Mouse (Mus musculus): Measurements from ENCODE around the gene Mslnl. TPM values are rescaled to one million over a fixed set of nuclear protein-coding genes. Genes with fewer than 3 reads are reported as not detected.
A peak's percentile ranks its signal among the peaks of the same experiment; 100 is the strongest.

The Mslnl gene
- total RNA-seq (2017) = not detected in 2 replicates

- ATAC-seq (replicated peaks; ENCODE audit: low read depth, poor library complexity, severe bottlenecking) = no peak
Observed at GRCm38 (mm10) chr17:25735745-25736144, at the start of gene Mslnl. Mslnl (plus strand) TSS chr17:25736042.

DNA sequence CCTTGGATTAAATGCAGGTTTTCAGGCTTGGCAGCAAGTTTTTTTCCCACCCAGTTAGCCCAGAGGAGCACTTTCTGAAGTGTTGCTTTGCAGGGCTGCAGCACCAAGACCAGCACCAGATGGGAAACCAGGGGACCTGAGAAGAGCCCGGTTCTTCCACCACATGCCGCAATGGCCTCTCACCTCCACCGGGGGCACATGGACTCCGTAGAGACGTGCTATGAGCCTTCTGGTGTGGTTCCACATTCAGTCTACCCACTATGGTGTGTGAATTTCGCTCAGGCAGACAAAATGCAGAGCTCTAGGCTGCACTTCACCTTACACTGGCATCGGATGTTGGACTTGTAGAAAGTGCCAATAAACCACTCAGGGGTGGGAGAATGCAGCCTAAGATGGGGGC is 49.5 kb upstream of the Mslnl start:
- ATAC-seq (replicated peaks; ENCODE audit: low read depth, poor library complexity, severe bottlenecking) = peak; percentile 58; the same call in 1 of the 2 replicates

- no peak for ATAC-seq (replicated peaks; ENCODE audit: low read depth, poor library complexity, severe bottlenecking)
Observed at GRCm38 (mm10) chr17:25688922-25689321, 46.9 kb upstream of the Mslnl start.

GRCm38 (mm10) chr17:25696263-25696662 is 39.6 kb upstream of the Mslnl start:
- no peak for ATAC-seq (replicated peaks; ENCODE audit: low read depth, poor library complexity, severe bottlenecking)

DNA sequence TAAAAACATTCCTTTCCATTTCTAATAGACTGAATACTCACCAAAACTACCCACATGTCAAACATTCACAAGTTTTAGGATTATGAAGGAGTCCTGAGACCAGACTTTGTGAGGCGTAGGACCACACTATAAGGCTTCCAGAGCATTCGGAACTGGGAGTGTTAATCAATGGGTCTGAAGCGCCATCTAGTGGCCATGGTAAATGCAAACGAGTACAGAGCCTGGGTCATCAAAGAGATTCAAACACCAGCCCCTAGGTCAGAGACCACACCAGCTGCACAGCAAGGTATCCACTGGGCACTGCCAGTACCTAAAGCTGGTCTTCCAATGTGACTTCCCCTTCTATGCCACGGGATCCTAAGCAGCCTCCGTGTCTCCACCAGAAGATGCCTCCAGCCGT is 37.4 kb upstream of the Mslnl start:
- peak; percentile 85 for ATAC-seq (replicated peaks; ENCODE audit: low read depth, poor library complexity, severe bottlenecking)

DNA sequence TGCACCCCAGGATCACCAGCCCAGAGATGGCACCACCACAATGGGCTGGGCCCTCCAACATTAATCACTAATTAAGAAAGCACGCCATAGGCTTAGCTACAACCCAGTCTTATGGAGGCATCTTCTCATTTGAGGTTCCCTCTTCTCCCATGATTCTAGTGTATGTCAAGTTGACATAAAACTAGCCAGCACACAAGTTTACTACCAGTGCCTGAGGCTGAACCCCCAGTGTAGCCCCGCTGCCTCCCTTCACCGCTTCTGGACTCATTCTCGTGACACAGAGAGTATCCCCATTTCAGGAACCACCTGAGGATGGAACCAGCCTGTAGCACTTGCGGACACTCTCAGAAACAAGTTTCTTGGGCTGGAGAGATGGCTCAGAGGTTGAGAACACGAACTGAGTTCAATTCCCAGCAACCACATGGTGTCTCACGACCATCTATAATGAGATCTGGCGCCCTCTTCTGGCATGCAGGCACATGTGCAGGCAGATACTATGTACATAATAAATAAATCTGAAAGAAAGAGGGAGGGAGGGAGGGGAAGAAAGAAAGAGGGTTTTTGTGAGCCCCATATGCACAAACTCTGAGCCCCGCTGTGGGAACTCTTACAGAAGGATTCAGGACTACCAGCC is 34.9 kb upstream of the Mslnl start:
- no peak for ATAC-seq (replicated peaks; ENCODE audit: low read depth, poor library complexity, severe bottlenecking)

GRCm38 (mm10) chr17:25709994-25710393 is 25.8 kb upstream of the Mslnl start:
- no peak for ATAC-seq (replicated peaks; ENCODE audit: low read depth, poor library complexity, severe bottlenecking)

DNA sequence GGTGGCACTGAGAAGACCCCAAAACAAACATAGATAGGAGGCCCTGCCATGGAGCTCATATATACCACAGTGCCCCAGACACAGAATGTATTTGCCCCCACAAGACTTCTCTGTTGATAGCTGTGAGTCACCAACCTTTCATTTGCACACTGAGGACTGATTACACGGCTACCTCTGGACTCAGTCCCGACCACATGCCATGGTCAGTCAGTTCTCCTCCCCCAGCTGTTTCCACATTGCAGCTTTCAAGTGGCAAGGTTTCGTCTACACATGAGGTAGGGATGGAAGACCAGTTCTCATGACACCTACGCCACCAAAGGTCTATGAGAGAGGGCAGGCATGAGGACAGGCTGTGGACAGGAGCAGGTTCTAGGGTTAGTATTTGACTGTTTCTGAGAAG is 24.7 kb upstream of the Mslnl start:
- ATAC-seq (replicated peaks; ENCODE audit: low read depth, poor library complexity, severe bottlenecking) = no peak

- no peak for ATAC-seq (replicated peaks; ENCODE audit: low read depth, poor library complexity, severe bottlenecking)
Observed at GRCm38 (mm10) chr17:25715627-25716026, 20.2 kb upstream of the Mslnl start.

- ATAC-seq (replicated peaks; ENCODE audit: low read depth, poor library complexity, severe bottlenecking) = no peak
Observed at GRCm38 (mm10) chr17:25716130-25716529, 19.7 kb upstream of the Mslnl start.

DNA sequence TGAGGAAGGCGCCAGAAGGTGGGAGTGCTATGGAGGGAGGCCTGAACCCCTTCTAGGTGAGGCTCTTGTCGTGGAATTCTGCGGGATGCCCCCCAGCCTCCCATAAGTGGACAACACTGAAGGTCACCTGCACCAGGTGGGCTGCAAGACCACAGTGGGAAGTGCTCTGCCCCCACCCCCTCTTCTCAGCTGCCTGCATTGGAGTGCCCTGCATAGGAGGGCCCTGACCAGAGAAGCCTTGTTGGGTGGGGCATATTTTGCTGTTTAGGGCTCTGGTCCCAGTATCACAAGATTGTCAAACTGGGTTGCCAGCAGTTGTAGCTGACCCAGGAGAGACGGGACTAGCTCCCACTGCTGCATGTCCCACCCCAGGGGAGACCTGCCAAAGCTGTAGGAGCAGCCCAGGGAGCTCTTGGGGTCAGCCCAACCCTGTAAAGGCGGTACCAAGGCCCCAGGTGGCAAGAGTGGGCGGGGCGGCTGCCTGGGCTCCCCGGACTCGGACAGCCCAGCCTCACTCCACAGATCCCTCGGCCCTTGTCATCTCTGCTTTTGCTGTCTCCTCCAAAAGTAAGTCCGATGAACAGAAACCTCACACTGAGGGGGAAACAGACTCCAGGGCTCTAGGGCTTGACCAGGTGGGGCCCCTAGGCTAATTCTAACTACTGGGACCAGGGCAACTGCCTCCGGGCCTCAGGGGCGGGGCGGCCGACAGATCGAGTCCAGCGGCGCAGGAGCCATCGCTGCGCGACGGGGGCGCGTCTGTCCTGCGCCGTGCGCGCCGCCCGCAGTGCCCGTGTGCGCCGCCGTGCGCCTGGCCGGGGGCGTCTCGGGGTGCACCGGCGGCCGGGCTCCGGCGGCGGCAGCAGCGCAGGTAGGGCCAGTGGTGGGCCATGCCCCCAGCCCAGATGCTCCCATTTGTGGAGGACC is 18.9 kb upstream of the Mslnl start, which contains the start of gene Gng13:
Gene Gng13, plus strand, starts transcription at position 461 of the 927 bp plus-strand sequence.
- no peak for ATAC-seq (replicated peaks; ENCODE audit: low read depth, poor library complexity, severe bottlenecking)

DNA sequence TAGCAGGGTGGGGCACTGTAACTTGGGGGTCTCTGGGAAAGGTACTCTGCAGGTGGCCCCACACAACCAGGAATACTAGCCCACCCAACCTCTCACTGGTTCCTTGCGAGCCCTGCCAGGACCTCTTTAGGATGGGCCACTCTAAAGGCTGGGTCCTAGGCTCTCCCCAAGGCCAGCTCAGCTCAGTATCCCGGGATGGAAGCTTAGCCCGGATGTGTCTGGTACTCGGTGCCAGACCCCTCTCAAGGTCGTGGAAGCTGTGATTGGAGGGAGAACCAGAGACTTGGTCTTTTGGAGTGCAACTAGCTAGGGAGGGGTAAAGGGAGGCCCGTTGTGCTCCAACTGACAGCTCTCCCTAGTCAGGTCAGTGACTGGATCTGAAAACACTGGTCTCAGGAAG is 18.2 kb upstream of the Mslnl start:
- no peak for ATAC-seq (replicated peaks; ENCODE audit: low read depth, poor library complexity, severe bottlenecking)

GRCm38 (mm10) chr17:25721476-25721875 is 14.4 kb upstream of the Mslnl start:
- ATAC-seq (replicated peaks; ENCODE audit: low read depth, poor library complexity, severe bottlenecking) = no peak

GRCm38 (mm10) chr17:25723470-25723869 is 12.4 kb upstream of the Mslnl start:
- no peak for ATAC-seq (replicated peaks; ENCODE audit: low read depth, poor library complexity, severe bottlenecking)

GRCm38 (mm10) chr17:25723919-25724318 is 11.9 kb upstream of the Mslnl start:
- no peak for ATAC-seq (replicated peaks; ENCODE audit: low read depth, poor library complexity, severe bottlenecking)

DNA sequence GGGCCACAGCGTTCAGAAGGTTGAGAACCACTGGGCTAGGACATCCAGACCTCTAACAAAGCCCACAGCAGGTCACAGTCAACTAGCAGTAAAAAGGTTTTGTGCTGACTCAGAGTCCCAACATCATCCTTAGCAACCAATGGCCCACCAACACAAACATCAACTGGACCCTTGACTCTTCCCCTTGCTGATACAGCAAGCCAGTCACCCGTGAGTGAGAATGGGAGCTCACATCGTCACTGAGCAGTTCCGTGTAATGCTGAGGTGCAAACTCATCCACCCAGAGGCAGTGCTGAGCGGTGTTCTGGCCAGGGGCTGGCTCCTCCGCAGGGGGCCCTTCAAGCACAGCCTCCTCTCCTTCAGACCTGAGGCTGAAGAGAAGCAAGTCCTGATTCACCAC is 10.6 kb upstream of the Mslnl start:
- ATAC-seq (replicated peaks; ENCODE audit: low read depth, poor library complexity, severe bottlenecking) = no peak

- peak; percentile 93 for ATAC-seq (replicated peaks; ENCODE audit: low read depth, poor library complexity, severe bottlenecking)
Observed at GRCm38 (mm10) chr17:25727265-25728008, 8.4 kb upstream of the Mslnl start, which contains the start of the genes Chtf18 and Rpusd1. Chtf18 (minus strand) TSS chr17:25727419. Rpusd1 (plus strand) TSS chr17:25727670.

GRCm38 (mm10) chr17:25728009-25728270 is 7.9 kb upstream of the Mslnl start:
- ATAC-seq (replicated peaks; ENCODE audit: low read depth, poor library complexity, severe bottlenecking) = no peak

- peak; percentile 52 for ATAC-seq (replicated peaks; ENCODE audit: low read depth, poor library complexity, severe bottlenecking)
Observed at GRCm38 (mm10) chr17:25732082-25732481, 3.8 kb upstream of the Mslnl start.

GRCm38 (mm10) chr17:25735246-25735645 is 596 bp upstream of the Mslnl start:
- ATAC-seq (replicated peaks; ENCODE audit: low read depth, poor library complexity, severe bottlenecking) = no peak

DNA sequence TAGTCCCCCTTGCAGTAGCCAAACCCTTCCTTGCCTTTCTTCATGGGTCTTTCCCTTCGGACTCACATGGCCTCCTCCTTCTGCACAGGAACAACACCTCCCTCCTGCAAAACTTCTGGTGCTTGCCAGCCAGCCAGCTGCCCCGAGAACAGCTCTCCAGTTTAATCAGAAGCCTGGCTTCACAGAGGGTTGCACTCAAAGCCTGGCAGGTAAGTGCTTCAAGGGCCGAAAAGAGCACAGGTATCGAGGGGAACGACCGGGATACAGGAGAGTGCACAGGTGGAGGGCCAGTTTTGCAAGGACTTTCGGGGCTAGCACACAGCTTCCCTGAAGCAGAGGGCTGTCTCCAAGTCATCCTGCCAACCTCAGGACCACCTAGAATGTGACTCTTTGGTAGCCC is 3.0 kb downstream of the Mslnl start:
- no peak for ATAC-seq (replicated peaks; ENCODE audit: low read depth, poor library complexity, severe bottlenecking)
